Mouse (Mus musculus) inflammation-experienced regulatory T-cells, adult 16 weeks (primary cell): ENCODE results near the gene Cyp4f14. TPM values are rescaled to one million over a fixed set of nuclear protein-coding genes. Genes with fewer than 3 reads are reported as not detected.

Experiments used
- polyA plus RNA-seq: library from polyadenylated mRNA; unstranded; fragments of 100-300 nt; shearing (Covaris generic); gene quantifications from one replicate; pipeline ENCODE4 v1.2.1, GENCODE M21; 2017

Cyp4f14 gene
- polyA plus RNA-seq = not detected

GRCm38 (mm10) chr17:32917131-32917530, at the start of gene Cyp4f14:
Cyp4f14 (minus strand) TSS chr17:32917342.

GRCm38 (mm10) chr17:32965623-32966290, 48.6 kb upstream of the Cyp4f14 start, which contains the start of gene Zfp472:
Zfp472 (plus strand) TSS chr17:32965814.

GRCm38 (mm10) chr17:32947215-32947914, 30.2 kb upstream of the Cyp4f14 start, which contains the start of gene Cyp4f13:
Cyp4f13 (minus strand) TSS chr17:32947402.

GRCm38 (mm10) chr17:32891239-32892180, 25.6 kb downstream of the Cyp4f14 start, which contains the start of gene Zfp870:
Zfp870 (minus strand) TSS chr17:32891642.

Other genes starting within 250 kb of the Cyp4f14 start
- gene Cyp4f15, start 231.7 kb downstream of the Cyp4f14 start, polyA plus RNA-seq = not detected
- 35.1 TPM for gene Zfp871, start 129.1 kb downstream of the Cyp4f14 start, polyA plus RNA-seq
- 0.20 TPM for gene Zfp811, start 107.4 kb downstream of the Cyp4f14 start, polyA plus RNA-seq
- 13.4 TPM for gene Zfp799, start 87.1 kb downstream of the Cyp4f14 start, polyA plus RNA-seq
- gene Zfp870, start 25.7 kb downstream of the Cyp4f14 start, polyA plus RNA-seq = 16.6 TPM
- gene Cyp4f13, start 30.1 kb upstream of the Cyp4f14 start, polyA plus RNA-seq = 61.2 TPM
- 26.4 TPM for gene Zfp472, start 48.5 kb upstream of the Cyp4f14 start, polyA plus RNA-seq
- gene Zfp952, start 75.8 kb upstream of the Cyp4f14 start, polyA plus RNA-seq = 19.0 TPM
- 11.1 TPM for gene Zfp763, start 116.1 kb upstream of the Cyp4f14 start, polyA plus RNA-seq
- not detected for gene 4921501E09Rik, start 150.7 kb upstream of the Cyp4f14 start, polyA plus RNA-seq
- gene Zfp563, start 172.0 kb upstream of the Cyp4f14 start, polyA plus RNA-seq = 7.5 TPM
- not detected for gene Morc2b, start 222.3 kb upstream of the Cyp4f14 start, polyA plus RNA-seq